Mouse (Mus musculus) ES-Bruce4 (cell line): Measurements from ENCODE around the gene Ica1.

Source experiments
- CTCF ChIP-seq: IDR thresholded peaks from one replicate; pipeline ENCODE4 v1.8.1; 2011; ENCODE audit warnings: low read depth, low read length
- POLR2A ChIP-seq: IDR thresholded peaks from one replicate; pipeline ENCODE4 v1.8.1; 2011; ENCODE audit warnings: low read length; ENCODE audit not compliant: insufficient read depth

GRCm38 (mm10) chr6:8680931-8681330 is 97.4 kb downstream of the Ica1 start:
- TF ChIP-seq POLR2A (no peak), CTCF (no peak)
